Mouse (Mus musculus) kidney, adult 2 months (tissue): Measurements from ENCODE around the gene Plb1. TPM values are rescaled to one million over a fixed set of nuclear protein-coding genes. Genes with fewer than 3 reads are reported as not detected.

Experiments
- DNase-seq: peaks from one replicate; pipeline ENCODE4 v3.0.0; 2021
- H3K27ac ChIP-seq: fragments of 200-500 bp; 2 replicates; pipeline ENCODE4 v1.5.1; 2012; ENCODE audit warnings: low read depth, low read length, control low read depth, inconsistent platforms; ENCODE audit not compliant: insufficient read depth
- H3K27me3 ChIP-seq: fragments of 200-500 bp; replicated peaks from 2 replicates; pipeline ENCODE4 v1.6.1; 2012; ENCODE audit warnings: mild to moderate bottlenecking, moderate library complexity, low read length, inconsistent platforms; ENCODE audit not compliant: control insufficient read depth, insufficient read depth
- H3K36me3 ChIP-seq: fragments of 200-500 bp; 2 replicates; pipeline ENCODE4 v1.6.1; 2012; ENCODE audit warnings: mild to moderate bottlenecking, moderate library complexity, low read length, inconsistent platforms; ENCODE audit not compliant: control insufficient read depth, insufficient read depth
- H3K4me1 ChIP-seq: fragments of 200-500 bp; 2 replicates; pipeline ENCODE4 v1.6.1; 2011; ENCODE audit warnings: low read length; ENCODE audit not compliant: control insufficient read depth, insufficient read depth
- H3K4me3 ChIP-seq: fragments of 200-500 bp; 2 replicates; pipeline ENCODE4 v1.5.1; 2011; ENCODE audit warnings: mild to moderate bottlenecking, low read depth, low read length, control low read depth; ENCODE audit not compliant: insufficient read depth
- CTCF ChIP-seq: fragments of 200-500 bp; conservative IDR thresholded peaks from 2 replicates; pipeline ENCODE4 v1.5.1; 2011; ENCODE audit warnings: low read depth, mild to moderate bottlenecking, control low read depth, low read length, moderate library complexity, mixed read lengths; ENCODE audit not compliant: insufficient read depth, insufficient read length
- POLR2A ChIP-seq: fragments of 200-500 bp; IDR thresholded peaks from one replicate; pipeline ENCODE4 v1.6.1; 2011; ENCODE audit warnings: low read depth, low read length, control low read depth
- WGBS: fragments of 180-500 bp; shearing (Covaris S2); methylation state at CpG from one replicate; pipeline ENCODE4 v1.1.7; 2018; 5-methylcytosine and 5-hydroxymethylcytosine counted together
- polyA plus RNA-seq: library from polyadenylated mRNA; depleted of rRNA; stranded (reverse); fragments of >200 nt; gene quantifications from 2 replicates; pipeline ENCODE4 v1.2.3, GENCODE M21; 2012

Gene Plb1
- polyA plus RNA-seq, 1 experiment: 0.02 TPM

DNA sequence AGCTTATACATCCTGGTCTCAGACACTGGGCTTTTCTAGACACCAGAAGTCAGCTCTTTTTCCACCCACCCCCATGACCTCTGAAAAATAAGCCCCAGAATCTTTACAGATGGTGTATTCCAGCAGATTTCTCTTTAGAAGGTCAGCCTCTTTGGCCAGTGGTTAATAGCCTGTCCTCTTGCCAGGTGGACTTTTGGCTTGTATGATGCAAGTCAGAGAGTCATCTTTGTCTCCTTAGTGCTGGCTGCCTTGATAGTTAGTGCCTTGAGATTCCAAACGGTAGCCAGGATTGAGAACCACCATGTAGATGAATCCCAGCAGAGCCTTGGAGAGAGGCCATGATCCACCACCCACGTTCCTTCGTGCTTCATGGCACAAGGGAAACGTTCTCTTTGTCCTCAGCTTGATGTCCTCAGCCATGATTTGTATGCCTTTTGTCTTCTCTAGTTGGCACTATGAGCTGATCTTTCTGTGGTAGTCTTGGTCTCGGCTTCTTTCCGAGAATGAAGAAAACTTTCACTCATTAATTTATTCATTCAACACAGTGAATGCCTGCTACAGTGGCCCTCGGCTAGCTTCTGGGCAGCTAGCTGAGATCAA is 10.9 kb downstream of the Plb1 start:
- Histone ChIP-seq H3K4me1 (no peaks in the 10 kb centered on the region), H3K4me3 (no peak overlapping the region), H3K27me3 (no peaks in the 10 kb centered on the region), H3K27ac (no peak overlapping the region), H3K36me3 (no peaks in the 10 kb centered on the region)
- no peak for TF ChIP-seq POLR2A
- TF ChIP-seq CTCF: no peak
- 66% methylated on average over 7 of the region's 7 CpGs for WGBS
- DNase-seq: peak; percentile 75

DNA sequence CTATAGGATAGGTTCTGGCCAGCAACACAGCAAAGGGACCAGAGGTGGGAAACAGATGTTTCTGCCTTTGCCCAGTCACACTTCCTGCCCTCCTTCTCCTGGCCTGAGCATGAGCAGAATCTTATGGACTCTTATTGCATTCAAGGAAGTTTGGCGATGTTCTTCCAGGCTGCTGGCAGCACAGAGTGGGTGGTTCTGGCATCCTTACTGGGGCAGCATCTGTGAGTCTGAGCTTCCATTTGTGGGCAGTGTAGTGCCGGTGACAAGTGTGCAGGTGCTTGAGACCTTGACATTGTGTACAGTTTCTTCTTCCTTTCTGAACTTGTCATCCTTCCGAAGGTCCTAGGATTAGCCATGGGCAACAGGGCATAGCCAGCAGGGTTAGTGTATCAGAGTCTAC is 12.9 kb downstream of the Plb1 start:
- Histone ChIP-seq H3K27me3 (no peaks in the 10 kb centered on the region), H3K36me3 (no peaks in the 10 kb centered on the region), H3K4me3 (no peak overlapping the region), H3K27ac (no peak overlapping the region), H3K4me1 (no peaks in the 10 kb centered on the region)
- DNase-seq: no peak
- TF ChIP-seq CTCF (no peak), POLR2A (no peak)
- 80% methylated on average over 3 of the region's 3 CpGs for WGBS

DNA sequence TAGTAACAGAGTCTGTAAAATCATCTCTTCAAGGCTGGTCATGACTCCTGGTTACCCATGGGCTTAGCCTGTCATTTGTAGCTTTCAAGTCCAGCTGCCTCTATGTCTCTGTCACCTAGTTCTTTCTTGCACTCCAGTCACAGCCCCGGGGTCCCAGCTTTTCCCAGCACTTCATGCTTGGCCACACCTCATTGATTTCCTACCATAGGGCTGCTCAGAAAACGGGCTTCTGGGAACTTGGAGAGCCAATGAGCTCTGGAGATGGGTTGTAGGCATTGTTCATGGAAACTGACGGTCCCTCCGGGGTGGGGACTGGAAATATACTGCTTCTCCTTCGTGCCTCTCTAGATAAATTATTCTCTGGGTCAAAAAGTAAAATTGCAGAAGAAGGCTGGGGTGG is 28.2 kb downstream of the Plb1 start:
- no peaks in the 10 kb centered on the region for H3K27me3 ChIP-seq
- no peak overlapping the region for H3K27ac ChIP-seq
- no peak for DNase-seq
- WGBS: 24% methylated on average over 5 of the region's 5 CpGs
- H3K4me1 ChIP-seq: no peaks in the 10 kb centered on the region
- H3K36me3 ChIP-seq: no peaks in the 10 kb centered on the region
- no peak for TF ChIP-seq POLR2A
- no peak for TF ChIP-seq CTCF
- no peak overlapping the region for H3K4me3 ChIP-seq

DNA sequence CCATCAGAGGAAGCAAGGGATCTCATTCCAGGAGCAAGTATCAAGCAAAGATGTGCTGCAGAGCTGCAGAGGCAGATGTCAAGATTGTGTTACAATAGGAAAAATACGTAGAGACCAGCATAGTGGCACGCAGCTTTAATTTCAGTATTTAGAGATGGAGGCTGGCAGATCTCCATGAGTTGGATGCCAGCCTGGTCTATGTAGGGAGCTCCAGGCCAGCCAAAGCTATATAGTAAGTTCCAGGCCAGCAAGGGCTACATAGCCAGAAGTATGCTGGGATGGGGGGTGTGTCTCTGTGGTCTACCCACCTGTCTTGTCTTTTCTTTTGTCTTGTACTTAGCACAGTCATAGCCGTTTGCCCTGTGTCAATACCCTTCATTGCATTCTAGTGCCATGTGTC is 28.7 kb downstream of the Plb1 start:
- no peak for DNase-seq
- no peak overlapping the region for H3K27ac ChIP-seq
- no peaks in the 10 kb centered on the region for H3K27me3 ChIP-seq
- TF ChIP-seq POLR2A (no peak), CTCF (no peak)
- H3K4me3 ChIP-seq: no peak overlapping the region
- no peaks in the 10 kb centered on the region for H3K36me3 ChIP-seq
- H3K4me1 ChIP-seq: no peaks in the 10 kb centered on the region
- WGBS: 76% methylated on average over 3 of the region's 3 CpGs

DNA sequence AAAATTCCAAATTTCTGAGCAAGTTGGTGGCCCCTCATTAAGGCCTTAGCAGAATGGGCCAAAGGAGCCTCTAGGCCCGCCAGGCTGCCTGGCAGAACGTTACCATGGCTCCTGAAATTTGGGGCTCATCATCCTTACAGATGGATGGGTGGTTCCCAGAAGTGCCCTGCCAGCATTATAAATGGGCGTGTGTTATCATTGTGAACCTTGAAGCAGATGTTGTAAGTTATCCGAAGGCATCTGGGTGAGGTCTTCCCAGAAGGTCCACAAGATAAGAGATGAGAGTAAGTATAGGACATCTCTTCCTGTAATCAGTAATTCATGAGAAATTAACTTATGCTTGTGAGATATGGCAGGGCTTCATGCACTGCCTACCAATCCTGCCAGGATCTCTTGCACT is 30.0 kb downstream of the Plb1 start:
- TF ChIP-seq CTCF (no peak), POLR2A (no peak)
- Histone ChIP-seq H3K4me1 (no peaks in the 10 kb centered on the region), H3K27me3 (no peaks in the 10 kb centered on the region), H3K4me3 (no peak overlapping the region), H3K27ac (no peak overlapping the region), H3K36me3 (no peaks in the 10 kb centered on the region)
- no peak for DNase-seq
- 91% methylated on average over 4 of the region's 4 CpGs for WGBS

DNA sequence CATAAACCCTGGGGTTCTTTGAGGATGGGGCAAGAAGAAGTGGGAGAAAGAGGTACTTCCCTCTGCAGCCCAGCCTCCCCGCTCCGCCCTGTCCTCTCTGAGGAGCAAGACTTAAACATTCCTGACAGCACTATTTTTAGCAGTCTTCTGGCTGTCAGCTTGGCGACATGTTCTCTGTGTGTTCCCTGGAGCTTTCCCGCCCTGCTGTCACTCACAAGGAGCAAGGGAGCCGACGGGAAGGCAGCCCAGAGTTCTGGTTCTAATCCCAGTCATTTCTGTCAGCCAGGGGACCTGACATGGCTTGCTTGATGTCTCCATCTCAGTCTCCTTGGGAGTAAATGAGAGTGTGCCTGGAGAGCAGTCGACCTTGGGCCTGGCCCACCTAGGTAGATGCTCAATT is 40.0 kb downstream of the Plb1 start:
- TF ChIP-seq CTCF: no peak
- no peak for TF ChIP-seq POLR2A
- Histone ChIP-seq H3K27me3 (no peaks in the 10 kb centered on the region), H3K4me1 (no peaks in the 10 kb centered on the region), H3K27ac (no peak overlapping the region), H3K4me3 (no peak overlapping the region), H3K36me3 (no peaks in the 10 kb centered on the region)
- WGBS: 58% methylated on average over 7 of the region's 7 CpGs
- no peak for DNase-seq

DNA sequence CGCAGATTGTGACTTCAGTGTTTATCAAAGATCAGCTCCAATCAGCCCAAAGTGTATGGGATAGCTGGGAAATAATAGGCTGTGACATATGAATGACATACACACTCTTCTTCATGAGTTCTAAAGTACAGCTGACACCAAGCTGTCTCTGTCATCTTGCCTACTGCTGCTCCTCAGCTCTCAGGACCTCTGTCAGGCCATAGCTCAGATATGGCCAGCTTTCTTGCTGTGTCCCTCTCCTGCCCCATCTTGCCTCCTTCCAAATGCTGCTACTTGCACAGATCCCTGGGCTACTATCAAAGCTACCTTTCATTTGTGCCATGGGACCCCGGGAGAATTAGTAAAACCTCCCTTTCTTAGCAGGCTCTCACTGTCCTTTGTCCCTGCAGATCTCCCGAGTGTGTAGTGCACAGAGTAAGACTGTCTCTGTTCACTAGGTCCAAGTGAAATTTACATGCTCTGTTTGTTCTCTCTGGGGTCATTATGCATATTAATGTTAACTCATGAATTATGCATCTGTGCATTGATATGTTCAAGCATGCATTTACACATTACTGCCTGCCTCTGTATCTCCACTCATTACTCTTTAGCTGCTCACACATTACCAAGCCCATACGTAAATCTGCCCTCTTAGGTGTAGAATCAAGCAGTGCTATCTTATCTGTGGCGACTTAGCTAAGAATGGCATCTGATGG is 45.6 kb downstream of the Plb1 start:
- Histone ChIP-seq H3K27me3 (no peaks in the 10 kb centered on the region), H3K4me1 (no peaks in the 10 kb centered on the region), H3K27ac (no peak overlapping the region), H3K36me3 (no peaks in the 10 kb centered on the region), H3K4me3 (no peak overlapping the region)
- WGBS: 69% methylated on average over 5 of the region's 5 CpGs
- DNase-seq: no peak
- TF ChIP-seq POLR2A: no peak
- no peak for TF ChIP-seq CTCF

DNA sequence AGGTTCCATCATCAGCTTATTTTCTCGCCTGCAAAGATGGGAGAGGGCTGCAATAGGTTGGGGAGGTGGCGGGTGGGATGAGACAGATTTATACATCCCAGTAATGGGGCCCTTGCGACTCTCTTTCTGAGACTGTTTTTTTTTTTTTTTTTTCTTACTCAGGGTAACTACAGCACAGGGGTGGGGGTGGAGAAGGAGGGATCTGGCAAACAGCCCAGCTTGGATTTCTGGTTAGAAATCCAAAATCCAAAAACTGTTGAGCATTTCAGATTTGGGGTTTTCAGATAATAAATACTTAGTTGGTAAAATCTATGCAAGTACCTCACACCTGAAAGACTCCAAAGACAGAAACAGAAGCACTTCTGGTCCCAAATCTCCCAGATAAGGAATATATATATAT is 47.6 kb downstream of the Plb1 start:
- Histone ChIP-seq H3K4me1 (no peaks in the 10 kb centered on the region), H3K36me3 (no peaks in the 10 kb centered on the region), H3K27ac (no peak overlapping the region), H3K4me3 (no peak overlapping the region), H3K27me3 (no peaks in the 10 kb centered on the region)
- no peak for TF ChIP-seq POLR2A
- no peak for TF ChIP-seq CTCF
- 57% methylated on average over 3 of the region's 3 CpGs for WGBS
- DNase-seq: no peak
